Mouse (Mus musculus): ENCODE results near the gene Inf2. TPM values are rescaled to one million over a fixed set of nuclear protein-coding genes. Genes with fewer than 3 reads are reported as not detected.

Gene Inf2
- polyA plus RNA-seq (2015; fragmentation: Nextera tagmentation; extraction: Ambion mirVana), result 2.4 and 2.6 TPM in 2 replicates

DNA sequence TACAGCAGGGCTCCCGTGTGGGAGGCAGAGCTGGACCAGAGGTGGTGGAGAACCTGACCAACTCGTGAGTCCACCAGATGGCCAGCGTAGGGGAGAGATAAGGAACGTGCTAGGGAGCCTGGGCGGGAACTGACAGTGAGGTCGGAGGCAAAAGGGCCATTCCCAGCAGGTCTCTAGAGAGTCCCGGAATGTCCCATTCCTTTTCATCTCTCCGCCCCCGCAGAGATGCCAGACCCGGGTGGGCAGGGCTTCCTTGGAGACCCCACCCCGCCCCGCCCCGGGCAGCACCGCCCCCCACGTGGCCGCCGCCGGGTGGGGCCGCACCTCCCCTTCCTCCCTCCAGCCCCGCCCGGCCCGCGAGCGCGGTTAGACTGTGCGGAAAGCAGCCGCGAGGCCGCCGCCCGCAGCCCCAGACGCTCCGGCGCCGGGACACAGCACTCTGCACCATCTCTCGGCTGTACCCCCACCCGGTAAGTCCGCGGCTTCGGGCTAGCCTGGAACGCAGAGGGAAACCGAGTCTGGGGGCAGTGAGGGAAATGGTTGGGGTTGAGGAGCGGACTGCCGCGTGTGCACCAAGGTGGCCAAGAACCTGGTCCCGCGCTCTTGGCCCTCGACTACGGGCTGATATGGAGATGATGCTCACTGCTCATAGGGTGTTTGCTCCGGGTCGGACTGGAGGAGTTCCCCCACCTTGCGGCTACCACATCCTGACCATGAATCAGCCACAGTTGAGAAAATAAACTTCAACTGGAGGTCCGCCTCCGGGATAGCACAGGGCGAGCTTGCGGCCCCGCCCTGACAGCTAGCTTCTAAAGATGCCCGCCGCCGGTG, at the start of gene Inf2:
TSS of gene Inf2 (plus strand) at position 359 of the 831 bp plus-strand sequence.
- Histone ChIP-seq H3K4me1 (peaks cover 26% of the 10 kb centered on the region), H3K4me2 (peak within 1 kb of the TSS; percentile 89), H3K9ac (peak within 1 kb of the TSS; percentile 68), H3K27me3 (peaks cover 38% of the 10 kb centered on the region), H3K9me3 (replicated peaks) (no peaks in the 10 kb centered on the region), H3K27ac (no peak within 1 kb of the TSS), H3K36me3 (ENCODE audit: poor library complexity, severe bottlenecking) (no peaks in the 10 kb centered on the region), H3K4me3 (peak within 1 kb of the TSS; percentile 48)
- peak; percentile 87 for ATAC-seq
- WGBS, result under 1% methylated on average over 44 of the region's 60 CpGs

DNA sequence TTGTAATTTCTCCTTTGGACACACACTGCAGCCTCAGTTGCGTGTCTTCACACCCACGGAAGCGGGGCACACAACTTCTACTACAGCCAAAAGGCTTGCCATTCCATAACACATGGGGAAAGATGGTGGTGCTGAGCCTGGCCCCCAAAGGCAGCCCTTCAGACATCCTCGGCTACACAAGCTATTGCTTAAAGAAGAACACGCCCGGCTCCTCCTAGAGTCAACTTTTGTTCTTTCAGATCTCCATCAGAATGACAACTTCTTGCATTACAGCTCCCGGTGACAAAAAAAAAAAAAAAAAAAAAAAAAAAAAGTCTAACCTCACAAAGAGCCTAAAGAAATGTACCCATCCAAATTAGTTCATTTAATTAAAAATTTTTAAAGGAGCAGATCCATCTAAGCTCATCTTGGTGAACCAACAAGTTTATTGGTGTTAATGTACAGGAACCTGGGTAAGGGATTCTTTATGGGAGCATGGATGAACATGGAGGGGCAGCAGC, 49.1 kb upstream of the Inf2 start:
- no peak overlapping the region for H3K4me2 ChIP-seq
- H3K36me3 ChIP-seq (ENCODE audit: poor library complexity, severe bottlenecking), result no peaks in the 10 kb centered on the region
- ATAC-seq, result no peak
- 84% methylated on average over 7 of the region's 7 CpGs for whole genome bisulfite sequencing
- peaks cover 39% of the 10 kb centered on the region for H3K4me1 ChIP-seq
- H3K27me3 ChIP-seq, result 0 out of 2 replicates have a peak, but pooled peaks cover 2% of the 10 kb centered on the region
- no peaks in the 10 kb centered on the region for H3K9me3 ChIP-seq (replicated peaks)
- no peak overlapping the region for H3K27ac ChIP-seq
- no peak overlapping the region for H3K9ac ChIP-seq
- no peak overlapping the region for H3K4me3 ChIP-seq

DNA sequence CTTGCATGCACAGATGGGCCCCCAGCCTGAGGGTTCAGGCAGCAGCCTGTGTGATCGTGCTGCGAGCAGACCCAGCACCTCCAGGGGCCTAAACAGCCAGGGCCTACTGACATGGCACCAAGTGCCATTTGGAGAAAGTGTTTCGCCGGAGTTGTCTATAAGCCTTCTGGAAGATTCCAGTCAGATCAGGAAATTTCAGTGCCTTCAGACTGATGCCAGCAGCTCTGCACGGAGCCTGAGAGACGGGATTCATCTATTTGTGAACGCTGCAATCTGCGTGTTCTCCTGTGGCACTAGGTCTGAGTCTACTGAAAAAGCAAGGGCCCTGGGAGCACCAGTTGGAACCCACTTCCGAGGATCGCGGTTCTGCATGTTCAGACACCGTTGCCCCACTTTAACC, 48.3 kb upstream of the Inf2 start:
- Histone ChIP-seq H3K4me2 (no peak overlapping the region), H3K27ac (peak overlapping the region; percentile 95), H3K4me3 (no peak overlapping the region), H3K27me3 (0 out of 2 replicates have a peak, but pooled peaks cover 2% of the 10 kb centered on the region), H3K4me1 (peaks cover 47% of the 10 kb centered on the region), H3K9me3 (replicated peaks) (no peaks in the 10 kb centered on the region), H3K9ac (no peak overlapping the region), H3K36me3 (ENCODE audit: poor library complexity, severe bottlenecking) (no peaks in the 10 kb centered on the region)
- WGBS, result 86% methylated on average over 12 of the region's 12 CpGs
- no peak for ATAC-seq

DNA sequence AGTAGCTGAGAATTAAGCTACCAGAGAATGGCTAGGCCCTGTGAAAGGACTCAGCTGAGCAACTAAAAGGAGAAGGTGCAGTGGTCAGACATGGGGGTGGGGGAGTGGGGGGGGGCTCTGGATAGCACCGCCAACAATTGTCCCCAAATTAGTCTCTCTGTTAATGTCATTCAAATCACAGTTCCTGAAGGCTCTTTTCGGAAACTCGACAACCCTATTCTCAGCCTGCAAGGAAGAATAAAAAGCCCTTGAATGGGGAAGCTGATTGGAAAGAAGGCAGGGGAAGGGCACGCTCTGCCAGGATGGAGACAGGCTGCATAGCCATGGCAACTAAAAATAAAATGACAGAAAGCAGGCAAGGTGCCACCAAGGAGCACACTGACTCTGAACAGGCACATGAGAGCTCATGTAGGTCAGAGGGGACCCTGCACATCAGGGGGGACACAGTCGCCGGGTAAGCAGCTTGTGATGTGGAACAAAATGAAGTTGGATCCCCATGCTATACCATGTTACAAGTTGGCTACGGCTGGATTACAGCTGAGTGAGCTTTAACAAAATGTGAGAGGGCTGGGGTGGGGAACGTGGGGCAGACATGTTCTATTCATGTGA, 47.0 kb upstream of the Inf2 start:
- H3K36me3 ChIP-seq (ENCODE audit: poor library complexity, severe bottlenecking), result no peaks in the 10 kb centered on the region
- peak; percentile 84 for ATAC-seq
- WGBS, result 6% methylated on average over 8 of the region's 8 CpGs
- H3K9me3 ChIP-seq (replicated peaks), result no peaks in the 10 kb centered on the region
- H3K4me2 ChIP-seq, result peak overlapping the region; percentile 34
- H3K27ac ChIP-seq, result peak overlapping the region; percentile 95
- H3K4me3 ChIP-seq, result no peak overlapping the region
- 0 out of 2 replicates have a peak, but pooled peaks cover 2% of the 10 kb centered on the region for H3K27me3 ChIP-seq
- H3K4me1 ChIP-seq, result peaks cover 56% of the 10 kb centered on the region
- H3K9ac ChIP-seq, result 0 out of 2 replicates have a peak overlapping the region, but pooled peaks have one; percentile 32

DNA sequence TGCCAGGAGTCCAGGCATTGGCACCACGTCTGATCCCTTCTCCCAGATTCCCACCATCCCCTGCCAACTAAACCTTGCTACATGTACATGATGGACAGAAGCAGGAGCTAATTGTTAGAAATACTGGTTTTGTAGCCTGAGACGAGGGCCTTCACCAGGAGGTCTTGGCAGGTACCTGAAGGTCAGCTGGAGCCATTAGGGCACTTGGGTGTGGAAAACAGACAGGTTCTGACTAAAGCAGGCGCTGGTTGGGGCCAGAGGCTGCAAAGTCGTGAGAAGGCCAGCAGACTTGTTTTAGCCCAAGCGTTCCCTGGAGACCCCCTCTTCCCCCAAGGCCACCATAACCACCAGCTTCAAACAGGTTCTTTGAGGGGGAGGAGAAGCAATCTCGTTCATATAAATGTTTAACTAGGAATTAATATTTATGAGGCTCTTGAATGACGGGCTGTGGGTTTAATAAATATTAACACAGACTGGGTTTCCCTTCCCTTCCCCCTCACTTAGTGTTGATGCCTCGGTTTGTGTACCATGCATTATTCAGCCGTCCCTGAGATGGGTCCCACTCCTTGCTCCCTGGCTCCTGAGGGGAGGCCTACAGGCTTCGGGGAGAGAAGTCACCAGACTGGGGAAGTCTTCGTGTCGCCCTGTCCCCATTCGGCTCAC, 46.2 kb upstream of the Inf2 start:
- Histone ChIP-seq H3K36me3 (ENCODE audit: poor library complexity, severe bottlenecking) (no peaks in the 10 kb centered on the region), H3K4me3 (no peak overlapping the region), H3K9me3 (replicated peaks) (no peaks in the 10 kb centered on the region), H3K27me3 (0 out of 2 replicates have a peak, but pooled peaks cover 2% of the 10 kb centered on the region), H3K4me2 (peak overlapping the region; percentile 34), H3K27ac (peak overlapping the region; percentile 95), H3K4me1 (peaks cover 56% of the 10 kb centered on the region), H3K9ac (peak overlapping the region; percentile 53)
- whole genome bisulfite sequencing, result 29% methylated on average over 13 of the region's 13 CpGs
- ATAC-seq, result peak; percentile 54

DNA sequence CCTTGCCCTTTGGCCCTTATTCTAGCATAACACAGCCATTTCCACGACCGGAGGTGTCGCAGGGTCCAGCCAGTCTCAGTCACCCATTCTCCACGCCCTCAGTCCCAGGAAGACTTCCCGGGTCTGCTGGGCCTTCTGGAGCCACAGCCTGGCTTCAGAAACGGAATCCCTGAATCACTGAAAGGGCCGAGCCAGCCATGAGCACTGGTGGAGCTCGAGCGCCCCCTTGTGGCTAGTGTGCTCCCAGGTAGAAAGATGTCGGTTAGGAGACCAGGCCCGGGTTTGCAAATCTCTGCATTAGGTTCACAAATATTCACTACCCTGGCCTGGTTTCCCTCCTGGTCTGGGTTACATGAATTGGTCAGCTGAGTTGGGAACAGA, 45.7 kb upstream of the Inf2 start:
- peak overlapping the region; percentile 26; the same call in 1 of the 2 replicates for H3K4me2 ChIP-seq
- H3K9me3 ChIP-seq (replicated peaks), result no peaks in the 10 kb centered on the region
- H3K27me3 ChIP-seq, result 0 out of 2 replicates have a peak, but pooled peaks cover 2% of the 10 kb centered on the region
- no peaks in the 10 kb centered on the region for H3K36me3 ChIP-seq (ENCODE audit: poor library complexity, severe bottlenecking)
- H3K9ac ChIP-seq, result peak overlapping the region; percentile 53; the same call in 1 of the 2 replicates
- no peak overlapping the region for H3K4me3 ChIP-seq
- ATAC-seq, result peak; percentile 46
- peak overlapping the region; percentile 95 for H3K27ac ChIP-seq
- H3K4me1 ChIP-seq, result peaks cover 56% of the 10 kb centered on the region
- 4% methylated on average over 11 of the region's 11 CpGs for WGBS

DNA sequence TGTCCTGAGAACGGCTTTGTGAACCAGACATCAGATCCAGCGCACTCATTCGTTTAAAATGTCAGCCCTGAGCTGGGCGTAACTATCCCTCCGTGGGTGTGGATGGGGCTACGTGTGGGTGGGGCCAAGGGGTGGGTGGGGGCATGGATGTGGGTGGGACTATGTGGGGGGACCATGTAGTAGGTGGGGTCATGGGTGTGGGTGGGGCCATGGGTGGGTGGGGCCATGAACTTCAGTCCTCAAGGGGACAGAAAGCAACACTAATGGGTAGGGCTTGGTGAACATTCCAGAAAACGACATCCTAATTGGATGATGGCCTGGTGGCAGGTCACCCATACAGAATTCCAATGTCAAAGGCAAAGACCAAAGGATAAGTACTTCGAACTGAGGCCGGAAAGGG, 44.6 kb upstream of the Inf2 start:
- no peak for ATAC-seq
- H3K4me3 ChIP-seq, result no peak overlapping the region
- no peaks in the 10 kb centered on the region for H3K9me3 ChIP-seq (replicated peaks)
- H3K9ac ChIP-seq, result no peak overlapping the region
- H3K4me1 ChIP-seq, result peaks cover 56% of the 10 kb centered on the region
- H3K27ac ChIP-seq, result no peak overlapping the region
- H3K36me3 ChIP-seq (ENCODE audit: poor library complexity, severe bottlenecking), result no peaks in the 10 kb centered on the region
- H3K27me3 ChIP-seq, result 0 out of 2 replicates have a peak, but pooled peaks cover 2% of the 10 kb centered on the region
- no peak overlapping the region for H3K4me2 ChIP-seq
- 73% methylated on average over 9 of the region's 9 CpGs for WGBS

DNA sequence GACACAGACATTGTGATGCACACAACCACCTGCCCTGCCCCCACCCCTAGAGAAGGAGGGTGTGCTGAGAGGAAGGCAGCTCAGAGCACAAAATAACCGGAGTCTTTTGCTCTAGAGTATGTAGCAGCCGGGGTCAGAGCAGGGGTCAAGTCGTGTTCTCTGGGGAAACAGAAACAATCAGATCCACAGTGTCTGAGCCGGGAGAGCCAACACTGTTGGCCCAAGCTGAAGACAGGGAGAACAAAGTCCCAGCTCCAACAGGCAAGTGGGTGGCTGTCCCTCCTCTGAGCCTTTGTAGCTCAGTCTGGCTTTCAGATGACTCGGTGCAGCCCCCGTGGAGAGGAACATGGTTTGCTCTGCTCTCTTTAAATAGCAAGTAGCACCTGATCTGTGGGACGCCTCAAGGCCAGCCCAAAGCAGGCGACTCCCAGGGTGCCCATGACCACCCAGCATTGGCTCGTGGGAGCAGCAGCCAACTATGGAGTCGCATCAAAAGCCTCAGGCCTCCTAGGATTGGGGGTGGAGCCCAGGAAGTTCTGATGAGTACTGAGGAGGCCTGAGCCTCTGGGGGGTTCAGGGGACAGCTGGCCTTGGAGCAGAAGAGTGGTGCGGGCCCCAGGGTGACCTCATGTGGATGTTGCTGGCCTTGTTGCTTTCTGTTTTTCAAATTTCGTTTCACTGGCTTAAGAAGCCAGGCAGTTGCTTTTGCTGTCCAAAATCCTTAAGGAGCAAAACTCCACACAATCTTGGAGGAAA, 43.5 kb upstream of the Inf2 start:
- peak overlapping the region; percentile 35; the same call in 1 of the 2 replicates for H3K27ac ChIP-seq
- no peak for ATAC-seq
- WGBS, result 38% methylated on average over 12 of the region's 12 CpGs
- H3K9me3 ChIP-seq (replicated peaks), result no peaks in the 10 kb centered on the region
- no peak overlapping the region for H3K4me2 ChIP-seq
- H3K27me3 ChIP-seq, result 0 out of 2 replicates have a peak, but pooled peaks cover 2% of the 10 kb centered on the region
- H3K4me1 ChIP-seq, result peaks cover 54% of the 10 kb centered on the region
- no peak overlapping the region for H3K4me3 ChIP-seq
- H3K9ac ChIP-seq, result 0 out of 2 replicates have a peak overlapping the region, but pooled peaks have one; percentile 26
- H3K36me3 ChIP-seq (ENCODE audit: poor library complexity, severe bottlenecking), result no peaks in the 10 kb centered on the region

DNA sequence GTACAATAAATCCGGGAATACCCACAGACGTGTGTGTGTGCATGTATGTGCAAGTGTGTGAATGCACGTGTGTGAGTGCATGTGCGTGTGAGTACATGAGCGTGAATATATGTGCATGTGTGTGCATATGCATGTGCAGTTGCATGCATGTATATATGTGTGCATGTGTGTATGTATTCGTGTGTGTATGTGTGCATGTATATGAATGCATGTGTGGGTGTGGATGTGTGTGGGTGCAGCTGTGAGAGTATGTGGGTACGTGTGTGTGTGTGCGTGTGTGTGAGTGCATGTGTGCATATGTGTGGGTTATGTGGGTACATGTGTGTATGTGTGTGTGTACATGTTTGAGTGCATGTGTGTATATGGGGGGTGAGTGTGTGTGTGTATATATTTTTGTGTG, 42.5 kb upstream of the Inf2 start:
- H3K9me3 ChIP-seq (replicated peaks), result no peaks in the 10 kb centered on the region
- H3K27ac ChIP-seq, result peak overlapping the region; percentile 35
- H3K4me1 ChIP-seq, result peaks cover 44% of the 10 kb centered on the region
- no peaks in the 10 kb centered on the region for H3K36me3 ChIP-seq (ENCODE audit: poor library complexity, severe bottlenecking)
- ATAC-seq, result no peak
- H3K4me3 ChIP-seq, result no peak overlapping the region
- H3K9ac ChIP-seq, result no peak overlapping the region
- 0 out of 2 replicates have a peak, but pooled peaks cover 2% of the 10 kb centered on the region for H3K27me3 ChIP-seq
- 85% methylated on average over 8 of the region's 8 CpGs for WGBS
- H3K4me2 ChIP-seq, result no peak overlapping the region

DNA sequence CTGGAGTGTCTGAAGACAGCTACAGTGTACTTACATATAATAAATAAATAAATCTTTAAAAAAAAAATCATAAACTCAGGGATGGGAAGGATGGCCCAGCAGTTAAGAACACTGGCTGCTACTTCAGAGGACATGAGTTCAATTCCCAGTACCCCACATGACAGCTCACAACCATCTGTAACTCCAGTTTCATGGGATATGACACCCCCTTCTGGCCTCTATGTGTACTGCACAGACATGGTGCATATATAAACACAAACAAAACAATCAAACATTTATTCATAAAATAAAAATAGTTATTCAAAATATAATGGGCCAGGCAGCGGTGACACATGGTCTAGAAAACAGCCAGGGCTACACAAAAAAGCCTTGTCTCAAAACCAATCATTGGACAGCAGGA, 39.3 kb upstream of the Inf2 start:
- no peak for ATAC-seq
- Histone ChIP-seq H3K4me2 (no peak overlapping the region), H3K36me3 (ENCODE audit: poor library complexity, severe bottlenecking) (no peaks in the 10 kb centered on the region), H3K9ac (no peak overlapping the region), H3K4me3 (no peak overlapping the region), H3K27me3 (no peaks in the 10 kb centered on the region), H3K9me3 (replicated peaks) (no peaks in the 10 kb centered on the region), H3K27ac (no peak overlapping the region), H3K4me1 (peaks cover 35% of the 10 kb centered on the region)
- 92% methylated on average over 1 of the region's 1 CpGs for WGBS

DNA sequence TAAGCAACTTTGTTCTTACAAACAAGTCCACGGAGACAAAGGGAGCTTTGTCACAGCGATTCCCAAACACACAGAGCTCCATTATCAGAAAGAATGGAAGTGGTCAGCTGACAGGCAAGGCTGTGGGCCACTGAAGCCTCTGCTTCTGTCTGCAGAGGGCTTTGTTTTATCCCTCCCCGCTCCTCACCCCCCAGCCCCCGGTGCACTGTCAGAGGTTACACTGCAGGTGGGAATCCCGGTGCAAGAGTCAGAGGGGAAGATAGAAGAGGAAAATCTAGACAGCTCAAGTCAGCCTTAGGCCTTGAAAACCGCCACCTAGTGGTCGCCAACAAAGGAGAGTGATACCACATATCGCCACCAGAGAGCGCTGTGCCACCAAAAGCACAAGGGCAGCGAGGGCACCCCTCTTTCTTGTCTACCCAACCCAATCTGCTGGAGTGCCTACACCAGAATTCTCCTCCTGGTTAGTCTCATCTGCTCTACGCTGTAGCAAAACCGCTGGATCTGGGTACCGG, 36.7 kb upstream of the Inf2 start:
- Histone ChIP-seq H3K27ac (peak overlapping the region; percentile 32; the same call in 1 of the 2 replicates), H3K9ac (no peak overlapping the region), H3K36me3 (ENCODE audit: poor library complexity, severe bottlenecking) (no peaks in the 10 kb centered on the region), H3K4me3 (no peak overlapping the region), H3K27me3 (no peaks in the 10 kb centered on the region), H3K9me3 (replicated peaks) (no peaks in the 10 kb centered on the region), H3K4me1 (peaks cover 21% of the 10 kb centered on the region), H3K4me2 (peak overlapping the region; percentile 21; the same call in 1 of the 2 replicates)
- WGBS, result 5% methylated on average over 13 of the region's 13 CpGs
- ATAC-seq, result peak; percentile 80

Data from forebrain, embryonic 13.5 days (tissue).